Mouse (Mus musculus): ENCODE measurements around the gene Trub2. TPM values are rescaled to one million over a fixed set of nuclear protein-coding genes. Genes with fewer than 3 reads are reported as not detected.
A peak's percentile ranks its signal among the peaks of the same experiment; 100 is the strongest.

Gene Trub2
- polyA plus RNA-seq, 1 experiment = 29.8 TPM

DNA sequence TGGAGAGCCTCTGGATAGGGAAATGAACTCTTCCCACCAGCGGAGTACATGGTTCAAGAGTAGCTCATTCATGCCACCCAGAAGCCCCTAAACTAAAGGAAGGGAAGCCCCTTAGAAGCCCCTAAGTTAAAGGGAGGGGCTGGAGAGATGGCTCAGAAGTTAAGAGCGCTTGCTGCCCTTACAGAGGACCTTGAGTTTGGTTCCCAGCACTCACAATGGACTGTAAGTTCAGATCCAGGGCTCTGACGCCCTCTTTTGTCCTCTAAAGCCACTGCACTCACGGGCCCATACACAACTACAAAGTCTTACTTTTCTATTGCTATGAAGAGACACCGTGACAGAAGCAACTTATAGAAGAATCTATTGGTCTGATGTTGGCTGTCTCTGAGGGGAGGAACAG, 35.9 kb downstream of the Trub2 start:
- no peak overlapping the region for H3K4me3 ChIP-seq (ENCODE audit: low read depth, low read length)
- 95% methylated on average over 5 of the region's 5 CpGs for WGBS
- H3K27me3 ChIP-seq (ENCODE audit: control insufficient read depth, insufficient read depth, low read length) = peaks cover 22% of the 10 kb centered on the region
- no peak overlapping the region for H3K27ac ChIP-seq (ENCODE audit: insufficient read depth, low read depth, low read length)
- peaks cover 6% of the 10 kb centered on the region for H3K4me1 ChIP-seq (ENCODE audit: control insufficient read depth, insufficient read depth, insufficient read length, low read length)
- no peaks in the 10 kb centered on the region for H3K36me3 ChIP-seq (ENCODE audit: control insufficient read depth, insufficient read depth, low read length)
- TF ChIP-seq CTCF (IDR thresholded peaks at IDR 0.05; ENCODE audit: extremely low read depth, insufficient read length, insufficient replicate concordance, low read depth, low read length) (no peak), POLR2A (IDR thresholded peaks at IDR 0.05; ENCODE audit: low read depth, low read length) (no peak)

DNA sequence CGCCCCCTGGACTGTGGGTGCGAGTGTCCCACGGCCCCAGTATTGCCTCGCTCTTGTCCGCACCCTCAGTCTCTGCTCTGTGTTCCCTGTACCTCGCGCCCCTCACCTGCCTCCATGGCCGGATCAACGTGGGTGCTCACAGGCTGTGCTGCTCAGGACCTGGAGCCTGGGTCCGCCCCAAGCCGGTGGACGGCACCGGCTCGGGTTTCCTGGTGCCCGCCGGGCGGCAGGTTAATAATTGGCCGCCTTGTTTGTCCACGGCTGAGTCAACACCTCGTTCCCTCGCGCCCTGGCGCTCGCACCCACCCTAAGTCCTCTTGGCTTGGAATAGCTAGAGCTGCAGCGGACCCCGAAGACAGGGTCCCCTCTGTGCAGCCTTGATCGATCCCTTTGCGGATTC, 36.8 kb downstream of the Trub2 start, which contains the start of gene Gm13420:
Gene Gm13420, minus strand, starts transcription at position 189 of the 400 bp plus-strand sequence.
- Histone ChIP-seq H3K36me3 (ENCODE audit: control insufficient read depth, insufficient read depth, low read length) (no peaks in the 10 kb centered on the region), H3K27ac (ENCODE audit: insufficient read depth, low read depth, low read length) (no peak within 1 kb of the TSS), H3K4me3 (ENCODE audit: low read depth, low read length) (peak within 1 kb of the TSS; percentile 54), H3K4me1 (ENCODE audit: control insufficient read depth, insufficient read depth, insufficient read length, low read length) (peaks cover 6% of the 10 kb centered on the region), H3K27me3 (ENCODE audit: control insufficient read depth, insufficient read depth, low read length) (peaks cover 27% of the 10 kb centered on the region)
- TF ChIP-seq CTCF (IDR thresholded peaks at IDR 0.05; ENCODE audit: extremely low read depth, insufficient read length, insufficient replicate concordance, low read depth, low read length) = no peak
- no peak for TF ChIP-seq POLR2A (IDR thresholded peaks at IDR 0.05; ENCODE audit: low read depth, low read length)
- WGBS = 5% methylated on average over 28 of the region's 28 CpGs

DNA sequence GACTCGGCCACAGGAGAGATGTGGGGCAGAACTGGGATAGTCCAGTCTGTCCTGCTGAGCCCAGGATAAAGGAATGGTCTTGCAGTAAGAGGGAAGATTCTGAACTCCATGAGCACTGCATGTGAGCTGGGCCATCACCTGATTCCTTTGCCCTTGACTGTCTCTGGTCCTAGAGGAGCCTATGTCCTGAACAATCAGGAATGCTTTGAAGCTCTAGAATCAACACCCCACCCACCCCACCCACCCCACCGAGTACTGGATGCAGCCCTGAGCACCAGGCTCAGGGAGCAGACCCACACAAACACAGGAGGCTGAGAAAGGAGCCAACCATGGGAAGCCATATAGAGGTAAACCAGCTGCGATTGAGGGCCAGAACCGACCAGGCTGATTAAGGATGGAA, 39.8 kb downstream of the Trub2 start:
- H3K36me3 ChIP-seq (ENCODE audit: control insufficient read depth, insufficient read depth, low read length) = no peaks in the 10 kb centered on the region
- TF ChIP-seq CTCF (IDR thresholded peaks at IDR 0.05; ENCODE audit: extremely low read depth, insufficient read length, insufficient replicate concordance, low read depth, low read length) = no peak
- TF ChIP-seq POLR2A (IDR thresholded peaks at IDR 0.05; ENCODE audit: low read depth, low read length) = no peak
- WGBS = 76% methylated on average over 4 of the region's 4 CpGs
- no peak overlapping the region for H3K27ac ChIP-seq (ENCODE audit: insufficient read depth, low read depth, low read length)
- H3K27me3 ChIP-seq (ENCODE audit: control insufficient read depth, insufficient read depth, low read length) = peaks cover 27% of the 10 kb centered on the region
- no peak overlapping the region for H3K4me3 ChIP-seq (ENCODE audit: low read depth, low read length)
- peaks cover 6% of the 10 kb centered on the region for H3K4me1 ChIP-seq (ENCODE audit: control insufficient read depth, insufficient read depth, insufficient read length, low read length)

DNA sequence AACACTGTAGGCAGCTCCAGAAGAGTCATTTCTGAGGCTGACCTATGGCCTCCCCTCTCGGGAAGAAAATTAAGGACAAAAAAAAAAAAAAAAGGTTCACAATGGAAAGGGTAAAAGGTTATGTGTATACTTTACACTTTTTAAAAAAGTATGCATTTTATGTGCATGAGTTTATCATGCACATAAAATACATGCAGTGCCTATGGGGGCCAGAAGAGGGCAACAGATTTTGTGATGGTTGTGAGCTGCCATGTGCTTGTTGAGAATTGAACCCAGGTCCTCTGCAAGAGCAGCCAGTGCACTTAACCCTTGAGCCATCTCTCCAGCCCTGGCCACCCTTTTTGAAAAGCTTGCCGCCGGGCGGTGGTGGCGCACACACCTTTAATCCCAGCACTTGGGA, 40.5 kb downstream of the Trub2 start:
- Histone ChIP-seq H3K27me3 (ENCODE audit: control insufficient read depth, insufficient read depth, low read length) (peaks cover 27% of the 10 kb centered on the region), H3K4me3 (ENCODE audit: low read depth, low read length) (no peak overlapping the region), H3K4me1 (ENCODE audit: control insufficient read depth, insufficient read depth, insufficient read length, low read length) (peaks cover 6% of the 10 kb centered on the region), H3K36me3 (ENCODE audit: control insufficient read depth, insufficient read depth, low read length) (no peaks in the 10 kb centered on the region), H3K27ac (ENCODE audit: insufficient read depth, low read depth, low read length) (no peak overlapping the region)
- WGBS = 75% methylated on average over 5 of the region's 5 CpGs
- TF ChIP-seq CTCF (IDR thresholded peaks at IDR 0.05; ENCODE audit: extremely low read depth, insufficient read length, insufficient replicate concordance, low read depth, low read length) = no peak
- no peak for TF ChIP-seq POLR2A (IDR thresholded peaks at IDR 0.05; ENCODE audit: low read depth, low read length)

DNA sequence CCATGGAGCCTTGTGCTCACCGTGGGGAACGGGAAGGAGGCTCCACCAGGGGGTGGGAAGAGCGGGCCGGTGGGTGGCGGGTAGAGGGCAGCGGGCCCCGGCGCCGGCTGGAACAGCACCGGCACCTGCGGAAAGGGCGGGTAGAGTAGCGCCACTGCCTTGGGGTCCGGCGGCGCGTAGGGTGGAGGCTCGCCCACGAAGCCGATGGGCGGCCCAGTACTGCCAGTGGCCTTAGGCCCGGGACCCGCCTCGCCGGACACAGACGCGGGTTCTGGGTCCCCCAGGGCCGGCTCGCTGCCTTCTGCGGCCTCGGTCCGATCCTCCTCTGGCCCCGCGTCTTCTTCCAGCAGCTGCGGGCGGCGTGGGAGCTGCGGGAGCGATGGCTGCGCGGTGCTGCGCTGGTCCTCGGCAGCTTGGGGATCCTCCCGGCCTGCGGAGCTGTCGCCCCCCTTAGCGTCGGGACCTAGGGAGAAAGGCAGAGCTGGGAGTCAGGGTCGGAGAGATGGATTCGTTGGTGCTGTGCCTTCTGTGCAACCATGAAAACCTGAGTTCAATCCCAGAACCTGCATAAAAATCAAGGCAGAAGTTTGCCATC, 41.0 kb downstream of the Trub2 start:
- peaks cover 24% of the 10 kb centered on the region for H3K27me3 ChIP-seq (ENCODE audit: control insufficient read depth, insufficient read depth, low read length)
- 39% methylated on average over 50 of the region's 50 CpGs for WGBS
- H3K36me3 ChIP-seq (ENCODE audit: control insufficient read depth, insufficient read depth, low read length) = no peaks in the 10 kb centered on the region
- H3K4me3 ChIP-seq (ENCODE audit: low read depth, low read length) = no peak overlapping the region; the same call in 1 of the 2 replicates
- H3K4me1 ChIP-seq (ENCODE audit: control insufficient read depth, insufficient read depth, insufficient read length, low read length) = peaks cover 6% of the 10 kb centered on the region
- TF ChIP-seq POLR2A (IDR thresholded peaks at IDR 0.05; ENCODE audit: low read depth, low read length) = no peak
- TF ChIP-seq CTCF (IDR thresholded peaks at IDR 0.05; ENCODE audit: extremely low read depth, insufficient read length, insufficient replicate concordance, low read depth, low read length) = no peak
- H3K27ac ChIP-seq (ENCODE audit: insufficient read depth, low read depth, low read length) = no peak overlapping the region

DNA sequence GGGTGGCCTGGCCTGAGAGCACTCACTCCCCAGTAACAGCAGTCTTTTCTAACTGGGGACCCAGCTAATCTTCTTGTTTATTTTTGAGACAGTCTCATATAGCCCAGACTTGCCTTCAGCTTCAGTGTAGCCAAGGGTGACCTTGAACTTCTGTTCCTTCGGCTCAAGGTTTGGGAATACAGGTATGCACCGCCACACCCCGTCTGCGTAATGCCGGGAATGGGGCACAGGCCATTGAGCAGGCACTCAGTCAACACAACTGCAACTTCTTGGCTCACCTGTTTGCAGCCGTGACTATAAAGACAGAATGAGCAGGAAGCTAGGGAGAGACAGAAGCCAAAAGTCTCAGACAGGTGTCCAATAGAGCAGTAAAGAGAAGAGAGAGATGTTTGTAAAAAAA, 44.0 kb downstream of the Trub2 start:
- WGBS = 30% methylated on average over 6 of the region's 6 CpGs
- H3K27ac ChIP-seq (ENCODE audit: insufficient read depth, low read depth, low read length) = no peak overlapping the region

DNA sequence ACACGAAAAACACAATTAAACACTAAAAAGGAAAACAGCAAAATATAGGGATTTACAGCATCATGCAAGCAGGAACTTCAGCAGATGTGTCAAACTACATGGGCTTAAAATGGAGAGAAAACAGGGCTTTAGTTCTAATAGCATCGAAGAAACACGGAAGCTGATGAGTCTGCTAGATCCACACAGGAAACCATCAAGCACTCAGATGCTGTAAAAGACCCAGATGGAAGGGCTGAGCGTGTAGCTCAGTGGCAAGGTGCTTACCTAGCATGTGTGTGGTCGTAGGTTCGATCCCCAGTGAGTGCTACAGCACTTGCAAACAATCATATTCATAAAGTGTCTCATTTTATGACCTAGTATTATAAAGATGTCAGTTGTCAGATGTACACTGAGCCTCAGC, 47.1 kb downstream of the Trub2 start:
- TF ChIP-seq CTCF (IDR thresholded peaks at IDR 0.05; ENCODE audit: extremely low read depth, insufficient read length, insufficient replicate concordance, low read depth, low read length) (no peak), POLR2A (IDR thresholded peaks at IDR 0.05; ENCODE audit: low read depth, low read length) (no peak)
- 84% methylated on average over 6 of the region's 6 CpGs for WGBS
- H3K4me3 ChIP-seq (ENCODE audit: low read depth, low read length) = no peak overlapping the region
- H3K4me1 ChIP-seq (ENCODE audit: control insufficient read depth, insufficient read depth, insufficient read length, low read length) = no peaks in the 10 kb centered on the region
- H3K27me3 ChIP-seq (ENCODE audit: control insufficient read depth, insufficient read depth, low read length) = no peaks in the 10 kb centered on the region
- no peak overlapping the region for H3K27ac ChIP-seq (ENCODE audit: insufficient read depth, low read depth, low read length)
- H3K36me3 ChIP-seq (ENCODE audit: control insufficient read depth, insufficient read depth, low read length) = peaks cover 21% of the 10 kb centered on the region

More for the DNA sequence above, 44.0 kb downstream of the Trub2 start:
- TF ChIP-seq CTCF (IDR thresholded peaks at IDR 0.05; ENCODE audit: extremely low read depth, insufficient read length, insufficient replicate concordance, low read depth, low read length) (no peak), POLR2A (IDR thresholded peaks at IDR 0.05; ENCODE audit: low read depth, low read length) (no peak)
- peaks cover 8% of the 10 kb centered on the region; the same call in 1 of the 2 replicates for H3K27me3 ChIP-seq (ENCODE audit: control insufficient read depth, insufficient read depth, low read length)
- H3K4me3 ChIP-seq (ENCODE audit: low read depth, low read length) = no peak overlapping the region
- H3K36me3 ChIP-seq (ENCODE audit: control insufficient read depth, insufficient read depth, low read length) = no peaks in the 10 kb centered on the region
- H3K4me1 ChIP-seq (ENCODE audit: control insufficient read depth, insufficient read depth, insufficient read length, low read length) = no peaks in the 10 kb centered on the region
